Mouse (Mus musculus) bone marrow, adult 2 months (tissue): ENCODE results near the gene Stoml2. TPM values are rescaled to one million over a fixed set of nuclear protein-coding genes. Genes with fewer than 3 reads are reported as not detected.

ENCODE experiments used
- H3K27ac ChIP-seq: fragments of 200-500 bp; 2 replicates; pipeline ENCODE4 v1.5.1; 2012; ENCODE audit warnings: low read depth, mild to moderate bottlenecking, control low read depth, inconsistent platforms, low read length; ENCODE audit not compliant: control insufficient read depth, poor library complexity, insufficient read depth
- H3K4me1 ChIP-seq: fragments of 200-500 bp; 2 replicates; pipeline ENCODE4 v1.6.1; 2011; ENCODE audit warnings: low read length; ENCODE audit not compliant: control insufficient read depth, insufficient read depth
- H3K4me3 ChIP-seq: fragments of 200-500 bp; replicated peaks from 2 replicates; pipeline ENCODE3; 2011; ENCODE audit warnings: mild to moderate bottlenecking, low read depth, low read length, control low read depth; ENCODE audit not compliant: control insufficient read depth
- CTCF ChIP-seq: fragments of 200-500 bp; IDR thresholded peaks from 2 replicates; pipeline ENCODE4 v1.5.1; 2011; ENCODE audit warnings: low read length, control low read depth; ENCODE audit not compliant: control insufficient read depth, insufficient read depth
- POLR2A ChIP-seq: fragments of 200-500 bp; IDR thresholded peaks from 2 replicates; pipeline ENCODE4 v1.6.1; 2011; ENCODE audit warnings: low read depth, mild to moderate bottlenecking, control low read depth, low read length, borderline replicate concordance; ENCODE audit not compliant: control insufficient read depth
- WGBS: fragments of 180-500 bp; shearing (Covaris S2); methylation state at CpG from one replicate; pipeline ENCODE4 v1.1.7; 2018; 5-methylcytosine and 5-hydroxymethylcytosine counted together
- polyA plus RNA-seq: library from polyadenylated mRNA; stranded (reverse); fragments of >200 nt; gene quantifications from 2 replicates; pipeline ENCODE4 v1.2.4, GENCODE M21; 2011; ENCODE audit warnings: low replicate concordance; ENCODE audit not compliant: missing spikeins, insufficient read depth, insufficient read length

Stoml2 gene
- polyA plus RNA-seq, 1 experiment = 48.4 TPM

DNA sequence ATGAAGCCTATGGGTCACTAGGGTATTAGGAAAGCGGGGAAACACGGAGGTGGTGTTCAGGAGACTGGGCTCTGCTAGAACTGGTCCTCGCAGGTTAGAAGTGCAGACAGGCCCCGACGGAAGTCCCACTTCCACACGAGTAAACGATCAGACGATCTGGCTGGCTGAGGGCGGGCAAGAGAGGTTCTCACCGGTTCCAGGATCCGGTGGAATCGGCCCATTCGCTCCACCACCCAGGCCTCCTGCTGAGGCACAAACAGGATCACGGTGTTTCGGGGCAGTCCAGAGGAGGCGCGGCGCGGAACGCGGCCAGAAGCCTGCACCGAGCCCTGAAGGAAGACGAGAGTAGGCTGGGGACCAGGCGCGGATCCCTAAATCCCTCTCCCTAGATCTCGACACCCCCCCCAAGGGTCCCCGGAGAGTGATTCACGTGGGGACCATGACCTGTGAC lies 705 bp downstream of the Stoml2 start:
- Histone ChIP-seq H3K4me1 (peaks cover 2% of the 10 kb centered on the region; the same call in 1 of the 2 replicates), H3K4me3 (peak overlapping the region; percentile 97), H3K27ac (peak overlapping the region; percentile 83)
- no peak for TF ChIP-seq CTCF
- no peak for TF ChIP-seq POLR2A
- WGBS = 3% methylated on average over 28 of the region's 28 CpGs

DNA sequence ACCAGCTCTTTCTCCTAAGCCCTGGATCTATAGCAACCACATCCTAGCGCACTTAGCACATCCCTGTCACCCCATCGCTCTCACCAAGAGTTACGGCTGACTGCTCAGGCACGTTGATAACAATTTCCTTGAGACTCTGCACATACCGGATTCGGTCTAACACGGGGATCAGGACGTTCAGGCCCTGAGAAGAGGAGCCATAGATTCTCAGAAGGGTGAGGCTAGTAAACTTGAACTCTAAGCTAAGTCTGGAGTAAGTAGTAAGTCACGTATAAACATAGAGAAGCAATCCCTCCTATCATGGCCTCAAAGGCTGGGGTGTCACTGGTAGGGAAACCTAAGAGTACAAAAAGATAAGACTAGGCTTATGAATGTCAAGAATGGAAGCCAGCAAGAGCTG lies 1.2 kb downstream of the Stoml2 start:
- Histone ChIP-seq H3K27ac (no peak overlapping the region; the same call in 1 of the 2 replicates), H3K4me3 (peak overlapping the region; percentile 97), H3K4me1 (peaks cover 2% of the 10 kb centered on the region; the same call in 1 of the 2 replicates)
- whole genome bisulfite sequencing = 76% methylated on average over 9 of the region's 9 CpGs
- TF ChIP-seq POLR2A (no peak), CTCF (no peak)

DNA sequence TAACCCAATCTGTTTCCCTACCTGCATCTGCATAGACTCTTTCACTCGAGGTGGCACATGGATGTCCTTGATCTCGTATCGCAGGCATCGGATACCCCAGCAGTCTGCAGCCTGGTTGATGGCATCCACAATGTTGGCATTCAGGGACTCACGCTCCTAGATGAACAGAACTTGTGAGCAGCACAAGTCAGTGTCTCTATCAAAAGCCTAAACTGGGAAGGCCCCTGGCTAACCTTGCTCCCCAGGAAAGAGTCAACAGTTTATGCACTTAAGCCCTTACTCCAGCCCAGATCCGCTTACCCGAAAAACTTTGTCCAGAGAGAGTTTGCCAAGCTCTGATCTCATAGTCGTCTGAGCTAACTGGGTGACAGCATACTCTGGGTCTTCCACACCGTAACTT lies 1.8 kb downstream of the Stoml2 start:
- 92% methylated on average over 9 of the region's 9 CpGs for WGBS
- TF ChIP-seq CTCF (no peak), POLR2A (no peak)
- Histone ChIP-seq H3K27ac (no peak overlapping the region), H3K4me3 (no peak overlapping the region), H3K4me1 (peaks cover 2% of the 10 kb centered on the region; the same call in 1 of the 2 replicates)

DNA sequence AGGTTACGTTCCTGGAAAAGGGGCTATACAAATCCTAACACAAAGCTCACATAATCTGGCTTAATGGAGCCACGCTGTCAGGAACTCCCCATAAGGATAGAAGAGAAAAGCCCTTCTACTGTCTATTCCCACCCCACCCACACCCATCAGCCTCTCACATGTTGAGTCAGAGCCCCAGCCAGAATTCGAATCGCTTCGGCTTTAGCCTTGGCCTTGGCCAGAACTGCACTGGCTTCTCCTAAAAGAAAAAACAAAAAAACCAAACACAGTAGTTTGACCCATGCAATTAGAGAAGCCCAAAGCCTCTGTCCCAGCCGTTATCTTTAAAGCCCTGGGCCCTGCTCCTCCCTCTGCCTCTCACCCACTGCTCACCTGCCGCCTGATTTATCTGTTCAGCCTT lies 2.4 kb downstream of the Stoml2 start:
- H3K27ac ChIP-seq = no peak overlapping the region
- no peak overlapping the region for H3K4me3 ChIP-seq
- no peak for TF ChIP-seq POLR2A
- TF ChIP-seq CTCF = no peak
- WGBS = 90% methylated on average over 7 of the region's 7 CpGs
- H3K4me1 ChIP-seq = peaks cover 2% of the 10 kb centered on the region; the same call in 1 of the 2 replicates

DNA sequence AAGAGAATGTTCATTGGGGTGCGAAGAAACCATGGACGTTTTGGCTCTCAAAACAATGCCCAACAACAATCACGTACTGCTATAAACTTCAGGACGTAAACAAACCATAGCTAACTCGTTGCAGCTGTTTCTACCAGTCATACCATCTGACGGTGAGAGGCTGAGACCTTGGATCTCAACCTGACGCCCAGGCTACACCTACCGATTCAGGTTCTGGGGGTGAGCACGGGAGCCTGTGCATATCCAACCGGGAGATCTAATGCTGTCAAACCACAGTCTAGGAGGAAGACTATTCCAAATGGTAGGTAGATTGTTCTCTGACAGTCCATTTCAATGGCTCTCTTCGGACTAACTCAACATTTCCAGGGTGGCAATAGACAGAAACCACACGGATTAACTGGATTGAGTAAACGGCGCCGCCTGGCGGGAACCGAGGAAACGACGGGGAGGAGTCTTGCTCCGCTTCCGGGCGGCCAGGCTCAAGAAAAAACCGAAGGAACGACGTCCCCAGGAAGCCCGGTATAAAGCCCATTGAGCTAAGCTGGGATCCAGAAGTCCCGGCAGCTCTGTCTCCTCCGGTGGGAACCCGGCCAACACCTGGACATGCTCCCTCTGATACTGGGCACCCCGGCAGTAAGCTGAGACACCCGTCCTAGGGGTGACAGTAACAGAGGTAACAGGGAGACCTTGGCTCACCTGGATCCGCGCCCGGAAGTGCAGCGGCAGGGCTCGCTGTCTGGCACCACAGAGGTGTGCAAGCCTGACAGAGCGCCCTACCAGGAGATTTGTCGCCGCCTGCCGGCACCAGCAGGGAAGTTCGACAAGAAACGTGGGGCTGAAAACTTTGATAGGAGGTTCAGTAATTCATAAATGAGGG lies 6.2 kb downstream of the Stoml2 start, which contains the start of gene Pigo:
Gene Pigo (minus strand): TSS at position 736 of the 877 bp plus-strand sequence.
- TF ChIP-seq CTCF (peak; percentile 90), POLR2A (peak; percentile 71; the same call in 1 of the 2 replicates)

DNA sequence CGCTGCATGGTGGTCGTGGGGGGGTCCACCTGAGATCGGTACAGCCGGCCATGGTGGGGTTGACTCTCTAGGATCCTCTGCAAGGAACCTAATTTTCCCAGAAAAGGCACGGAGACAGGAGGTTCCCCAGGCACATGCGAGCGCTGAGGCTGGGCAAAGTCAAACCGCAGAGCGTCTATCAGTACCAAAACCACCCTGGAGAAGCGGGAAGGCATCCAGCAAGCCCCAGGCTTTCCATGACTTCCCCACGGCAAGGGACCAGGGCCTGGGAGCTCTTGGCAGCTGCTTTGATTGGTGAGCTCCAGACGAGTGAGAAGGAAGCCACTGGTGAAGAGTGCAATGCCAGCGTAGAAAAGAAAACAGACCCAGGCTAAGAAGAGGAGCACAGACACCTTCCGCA lies 6.8 kb downstream of the Stoml2 start:
- WGBS = 79% methylated on average over 14 of the region's 14 CpGs

More for the DNA sequence above, 6.2 kb downstream of the Stoml2 start, which contains the start of gene Pigo:
- WGBS = 6% methylated on average over 42 of the region's 42 CpGs
- Histone ChIP-seq H3K4me3 (peak within 1 kb of the TSS; percentile 80), H3K27ac (peak within 1 kb of the TSS; percentile 87), H3K4me1 (no peaks in the 10 kb centered on the region; the same call in 1 of the 2 replicates)

DNA sequence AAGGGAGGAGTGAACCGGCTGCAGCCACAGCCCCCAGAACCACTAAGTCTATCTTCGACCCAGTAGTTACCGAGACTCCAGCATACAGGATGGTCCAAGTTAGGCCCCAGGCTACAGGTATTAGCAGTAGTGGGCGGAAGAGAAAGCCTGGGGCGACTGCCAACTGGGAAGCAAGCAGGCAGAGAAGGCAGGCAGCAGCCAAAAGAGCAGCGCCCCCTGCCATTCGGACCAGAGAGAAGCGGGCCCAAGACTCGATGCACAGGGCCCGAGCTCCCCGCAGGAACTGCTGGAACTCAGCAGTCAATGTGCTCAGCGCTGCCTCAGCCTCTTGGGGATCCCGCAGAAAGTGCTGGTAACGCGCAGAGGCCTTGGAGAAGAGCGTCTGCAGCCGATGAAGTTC lies 10.2 kb downstream of the Stoml2 start:
- TF ChIP-seq CTCF (no peak), POLR2A (no peak)
- Histone ChIP-seq H3K27ac (no peak overlapping the region), H3K4me3 (no peak overlapping the region), H3K4me1 (no peaks in the 10 kb centered on the region; the same call in 1 of the 2 replicates)
- 89% methylated on average over 17 of the region's 17 CpGs for WGBS

More for the DNA sequence above, 6.8 kb downstream of the Stoml2 start:
- Histone ChIP-seq H3K4me3 (peak overlapping the region; percentile 80), H3K27ac (no peak overlapping the region), H3K4me1 (no peaks in the 10 kb centered on the region; the same call in 1 of the 2 replicates)
- no peak for TF ChIP-seq CTCF
- TF ChIP-seq POLR2A = no peak

DNA sequence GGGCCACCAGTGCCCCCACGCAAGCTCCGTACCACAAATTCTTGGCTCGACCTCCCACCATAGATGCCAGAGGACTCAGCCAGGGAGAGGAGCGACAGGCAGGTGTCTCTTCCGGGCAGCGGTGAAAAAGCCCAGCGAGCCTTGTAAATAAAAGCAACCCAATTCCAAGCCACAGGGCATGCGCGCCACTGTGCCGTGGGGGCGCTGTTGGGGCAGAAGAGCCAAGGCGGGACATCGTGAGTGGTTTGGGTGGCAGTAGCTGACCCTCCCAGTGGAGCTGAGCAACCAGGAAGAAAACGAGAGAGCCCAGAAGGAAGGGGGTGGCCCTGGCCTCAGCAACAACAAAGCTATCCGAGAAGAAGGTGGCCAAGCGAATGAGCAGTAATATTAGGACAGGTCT lies 10.6 kb downstream of the Stoml2 start:
- 94% methylated on average over 16 of the region's 16 CpGs for WGBS
- no peak overlapping the region for H3K27ac ChIP-seq
- TF ChIP-seq CTCF = no peak
- no peak for TF ChIP-seq POLR2A
- H3K4me1 ChIP-seq = no peaks in the 10 kb centered on the region; the same call in 1 of the 2 replicates
- no peak overlapping the region for H3K4me3 ChIP-seq
